Mouse (Mus musculus) liver, embryonic 15.5 days (tissue): ENCODE data around the gene Fgfr2. TPM values are rescaled to one million over a fixed set of nuclear protein-coding genes. Genes with fewer than 3 reads are reported as not detected.

Source experiments
- ATAC-seq: fragments of 200-750 bp; cut with Nextera tagmentation; 2 replicates; pipeline ENCODE4 v1.8.0; 2017; ENCODE audit warnings: moderate number of reproducible peaks, mild to moderate bottlenecking, moderate library complexity; ENCODE audit not compliant: insufficient read depth
- H3K27ac ChIP-seq: fragments of 300-500 bp; sonication (generic); replicated peaks from 2 replicates; pipeline ENCODE4 v1.5.1; 2015; ENCODE audit warnings: mild to moderate bottlenecking, inconsistent platforms
- H3K27me3 ChIP-seq: fragments of 300-500 bp; sonication (generic); 2 replicates; pipeline ENCODE4 v1.6.1; 2015; ENCODE audit warnings: mild to moderate bottlenecking, inconsistent platforms
- H3K36me3 ChIP-seq: fragments of 300-500 bp; sonication (generic); replicated peaks from 2 replicates; pipeline ENCODE4 v1.6.1; 2015; ENCODE audit warnings: moderate library complexity, mild to moderate bottlenecking, inconsistent platforms
- H3K4me1 ChIP-seq: fragments of 300-500 bp; sonication (generic); replicated peaks from 2 replicates; pipeline ENCODE4 v1.6.1; 2015; ENCODE audit warnings: inconsistent platforms
- H3K4me2 ChIP-seq: fragments of 300-500 bp; sonication (generic); 2 replicates; pipeline ENCODE4 v1.6.1; 2015; ENCODE audit warnings: moderate library complexity, mild to moderate bottlenecking, inconsistent platforms
- H3K4me3 ChIP-seq: fragments of 300-500 bp; sonication (generic); replicated peaks from 2 replicates; pipeline ENCODE4 v1.5.1; 2015; ENCODE audit warnings: mild to moderate bottlenecking, inconsistent platforms
- H3K9ac ChIP-seq: fragments of 300-500 bp; sonication (generic); 2 replicates; pipeline ENCODE4 v1.6.1; 2015; ENCODE audit warnings: moderate library complexity, mild to moderate bottlenecking, inconsistent platforms
- H3K9me3 ChIP-seq: fragments of 300-500 bp; sonication (generic); replicated peaks from 2 replicates; pipeline ENCODE4 v1.6.1; 2016; ENCODE audit warnings: inconsistent platforms
- WGBS: fragments of 180-500 bp; shearing (Covaris S2); methylation state at CpG from one replicate; pipeline ENCODE4 v1.1.7; 2015; ENCODE audit warnings: mixed read lengths; ENCODE audit not compliant: insufficient replicate concordance; 5-methylcytosine and 5-hydroxymethylcytosine counted together
- polyA plus RNA-seq: library from polyadenylated mRNA; unstranded; fragments of >200 nt; fragmentation: Nextera tagmentation; extraction: Ambion mirVana; gene quantifications from 2 replicates; pipeline ENCODE4 v1.2.1, GENCODE M21; 2015

The Fgfr2 gene
- polyA plus RNA-seq, 1 experiment from 2014 or later, result 10.5 TPM

GRCm38 (mm10) chr7:131966023-131966915 is 1156.9 kb downstream of the Fgfr2 start, which contains the start of gene Gpr26:
Gene Gpr26 (plus strand): TSS chr7:131966460.
- WGBS, result 4% methylated on average over 32 of the region's 32 CpGs
- no peaks in the 10 kb centered on the region for H3K4me1 ChIP-seq
- no peak within 1 kb of the TSS for H3K4me3 ChIP-seq
- H3K4me2 ChIP-seq, result no peak within 1 kb of the TSS
- H3K36me3 ChIP-seq, result no peaks in the 10 kb centered on the region
- H3K9ac ChIP-seq, result no peak within 1 kb of the TSS
- H3K9me3 ChIP-seq, result no peaks in the 10 kb centered on the region
- no peak for ATAC-seq
- no peak within 1 kb of the TSS for H3K27ac ChIP-seq
- peaks cover 28% of the 10 kb centered on the region for H3K27me3 ChIP-seq

GRCm38 (mm10) chr7:131960551-131960950 is 1162.6 kb downstream of the Fgfr2 start:
- Histone ChIP-seq H3K27ac (no peak overlapping the region), H3K36me3 (no peaks in the 10 kb centered on the region), H3K4me2 (no peak overlapping the region), H3K9ac (no peak overlapping the region), H3K4me3 (no peak overlapping the region), H3K27me3 (0 out of 2 replicates have a peak, but pooled peaks cover 3% of the 10 kb centered on the region), H3K4me1 (no peaks in the 10 kb centered on the region), H3K9me3 (no peaks in the 10 kb centered on the region)
- WGBS, result 19% methylated on average over 6 of the region's 6 CpGs
- ATAC-seq, result no peak

- Histone ChIP-seq H3K27me3 (no peaks in the 10 kb centered on the region), H3K9me3 (no peaks in the 10 kb centered on the region), H3K4me2 (no peak overlapping the region), H3K4me1 (no peaks in the 10 kb centered on the region), H3K27ac (no peak overlapping the region), H3K36me3 (no peaks in the 10 kb centered on the region), H3K4me3 (no peak overlapping the region), H3K9ac (no peak overlapping the region)
- no peak for ATAC-seq
- WGBS, result 38% methylated on average over 1 of the region's 1 CpGs
Measured at GRCm38 (mm10) chr7:131958705-131959104, 1164.4 kb downstream of the Fgfr2 start.

- no peaks in the 10 kb centered on the region for H3K9me3 ChIP-seq
Measured at GRCm38 (mm10) chr7:131953402-131953801, 1169.7 kb downstream of the Fgfr2 start.

GRCm38 (mm10) chr7:131951131-131951530 is 1172.0 kb downstream of the Fgfr2 start:
- H3K36me3 ChIP-seq, result no peaks in the 10 kb centered on the region
- WGBS, result 66% methylated on average over 5 of the region's 5 CpGs
- H3K4me1 ChIP-seq, result no peaks in the 10 kb centered on the region
- H3K9ac ChIP-seq, result no peak overlapping the region
- ATAC-seq, result no peak
- no peak overlapping the region for H3K27ac ChIP-seq
- H3K4me2 ChIP-seq, result no peak overlapping the region
- no peaks in the 10 kb centered on the region for H3K9me3 ChIP-seq
- no peak overlapping the region for H3K4me3 ChIP-seq
- H3K27me3 ChIP-seq, result no peaks in the 10 kb centered on the region

More at GRCm38 (mm10) chr7:131953402-131953801, 1169.7 kb downstream of the Fgfr2 start:
- Histone ChIP-seq H3K4me1 (no peaks in the 10 kb centered on the region), H3K27me3 (no peaks in the 10 kb centered on the region), H3K27ac (no peak overlapping the region), H3K9ac (no peak overlapping the region), H3K36me3 (no peaks in the 10 kb centered on the region), H3K4me2 (no peak overlapping the region), H3K4me3 (no peak overlapping the region)
- no peak for ATAC-seq
- WGBS, result 61% methylated on average over 3 of the region's 3 CpGs

GRCm38 (mm10) chr7:131937611-131938010 is 1185.5 kb downstream of the Fgfr2 start:
- Histone ChIP-seq H3K4me1 (no peaks in the 10 kb centered on the region), H3K36me3 (no peaks in the 10 kb centered on the region), H3K27ac (no peak overlapping the region), H3K9ac (no peak overlapping the region), H3K27me3 (no peaks in the 10 kb centered on the region), H3K9me3 (no peaks in the 10 kb centered on the region), H3K4me2 (no peak overlapping the region), H3K4me3 (no peak overlapping the region)
- WGBS, result 50% methylated on average over 3 of the region's 3 CpGs
- no peak for ATAC-seq

GRCm38 (mm10) chr7:131927288-131928050 is 1195.7 kb downstream of the Fgfr2 start:
- no peak for ATAC-seq

GRCm38 (mm10) chr7:131917384-131917783 is 1205.8 kb downstream of the Fgfr2 start:
- Histone ChIP-seq H3K36me3 (no peaks in the 10 kb centered on the region), H3K9ac (no peak overlapping the region), H3K27me3 (no peaks in the 10 kb centered on the region), H3K9me3 (no peaks in the 10 kb centered on the region), H3K27ac (no peak overlapping the region), H3K4me1 (no peaks in the 10 kb centered on the region), H3K4me2 (no peak overlapping the region), H3K4me3 (no peak overlapping the region)
- 36% methylated on average over 7 of the region's 7 CpGs for WGBS
- ATAC-seq, result no peak

More at GRCm38 (mm10) chr7:131927288-131928050, 1195.7 kb downstream of the Fgfr2 start:
- Histone ChIP-seq H3K9me3 (no peaks in the 10 kb centered on the region), H3K27ac (no peak overlapping the region), H3K27me3 (no peaks in the 10 kb centered on the region), H3K4me1 (no peaks in the 10 kb centered on the region), H3K4me2 (no peak overlapping the region), H3K9ac (no peak overlapping the region), H3K4me3 (no peak overlapping the region), H3K36me3 (no peaks in the 10 kb centered on the region)
- 53% methylated on average over 9 of the region's 9 CpGs for WGBS

GRCm38 (mm10) chr7:131909611-131910010 is 1213.5 kb downstream of the Fgfr2 start:
- no peak for ATAC-seq
- no peaks in the 10 kb centered on the region for H3K36me3 ChIP-seq

GRCm38 (mm10) chr7:131906499-131907190 is 1216.5 kb downstream of the Fgfr2 start:
- no peak overlapping the region for H3K4me2 ChIP-seq
- no peak overlapping the region for H3K4me3 ChIP-seq
- H3K9ac ChIP-seq, result no peak overlapping the region
- no peaks in the 10 kb centered on the region for H3K36me3 ChIP-seq
- H3K27ac ChIP-seq, result no peak overlapping the region
- 66% methylated on average over 10 of the region's 10 CpGs for WGBS
- H3K9me3 ChIP-seq, result 0 out of 2 replicates have a peak, but pooled peaks cover 2% of the 10 kb centered on the region
- no peak for ATAC-seq
- H3K4me1 ChIP-seq, result no peaks in the 10 kb centered on the region
- H3K27me3 ChIP-seq, result no peaks in the 10 kb centered on the region

More at GRCm38 (mm10) chr7:131909611-131910010, 1213.5 kb downstream of the Fgfr2 start:
- 0 out of 2 replicates have a peak, but pooled peaks cover 2% of the 10 kb centered on the region for H3K9me3 ChIP-seq
- no peak overlapping the region for H3K4me3 ChIP-seq
- H3K9ac ChIP-seq, result no peak overlapping the region
- H3K4me2 ChIP-seq, result no peak overlapping the region
- H3K27me3 ChIP-seq, result no peaks in the 10 kb centered on the region
- H3K27ac ChIP-seq, result no peak overlapping the region
- no peaks in the 10 kb centered on the region for H3K4me1 ChIP-seq
- 48% methylated on average over 4 of the region's 4 CpGs for WGBS
